Mouse (Mus musculus) frontal cortex, adult 2 months (tissue): Measurements from ENCODE around the gene Tdg. TPM values are rescaled to one million over a fixed set of nuclear protein-coding genes. Genes with fewer than 3 reads are reported as not detected.
"Not testable (repeated sequence)": the region's sequence is repeated elsewhere in the genome, so short reads cannot be mapped to it uniquely, and the experiment has no call there.

Experiments used
- DNase-seq, 2 experiments: peaks; one replicate each; pipeline ENCODE4 v3.0.0; 2022; ENCODE audit warnings: low spot score in 1 of 2; ENCODE audit errors: extremely low spot score in 1 of 2
- polyA plus RNA-seq: library from polyadenylated mRNA; depleted of rRNA; stranded (reverse); fragments of >200 nt; gene quantifications from 2 replicates; pipeline ENCODE4 v1.2.3, GENCODE M21; 2012; rRNA removed

Gene Tdg
- polyA plus RNA-seq, result 59.9 and 61.2 TPM in 2 replicates

- DNase-seq, result peak; percentile 71 to 90
Measured at GRCm38 (mm10) chr10:82629586-82630255, at the start of gene Tdg. TSS of gene Tdg (plus strand) at chr10:82629828.

- DNase-seq, result not testable (repeated sequence)
Measured at GRCm38 (mm10) chr10:82589673-82590072, 40.0 kb upstream of the Tdg start.

GRCm38 (mm10) chr10:82594421-82594820 lies 35.2 kb upstream of the Tdg start:
- not testable (repeated sequence) for DNase-seq

- DNase-seq, result no peak
Measured at GRCm38 (mm10) chr10:82622235-82622634, 7.4 kb upstream of the Tdg start.

- DNase-seq, result peak in 1 of 2 experiments; percentile 89
Measured at GRCm38 (mm10) chr10:82622671-82623552, 6.7 kb upstream of the Tdg start, which contains the start of gene 1190007I07Rik. TSS of gene 1190007I07Rik (minus strand) at chr10:82623228.

- DNase-seq, result not testable (repeated sequence)
Measured at GRCm38 (mm10) chr10:82623553-82623932, 6.1 kb upstream of the Tdg start.

GRCm38 (mm10) chr10:82629111-82629585 lies 480 bp upstream of the Tdg start:
- DNase-seq, result no peak

GRCm38 (mm10) chr10:82630497-82630896 lies 869 bp downstream of the Tdg start:
- no peak for DNase-seq

- no peak for DNase-seq
Measured at GRCm38 (mm10) chr10:82631133-82631532, 1.5 kb downstream of the Tdg start.

- no peak for DNase-seq
Measured at GRCm38 (mm10) chr10:82632496-82633280, 3.1 kb downstream of the Tdg start.

GRCm38 (mm10) chr10:82634348-82634747 lies 4.7 kb downstream of the Tdg start:
- peak in 1 of 2 experiments; percentile 51 for DNase-seq

GRCm38 (mm10) chr10:82636321-82636720 lies 6.7 kb downstream of the Tdg start:
- no peak for DNase-seq

GRCm38 (mm10) chr10:82639032-82639698 lies 9.5 kb downstream of the Tdg start:
- peak in 1 of 2 experiments; percentile 44 for DNase-seq

- DNase-seq, result no peak
Measured at GRCm38 (mm10) chr10:82641481-82641880, 11.9 kb downstream of the Tdg start.

- peak in 1 of 2 experiments; percentile 42 for DNase-seq
Measured at GRCm38 (mm10) chr10:82646083-82646482, 16.5 kb downstream of the Tdg start.

- no peak for DNase-seq
Measured at GRCm38 (mm10) chr10:82647205-82647811, 17.7 kb downstream of the Tdg start.

GRCm38 (mm10) chr10:82651221-82651620 lies 21.6 kb downstream of the Tdg start:
- no peak for DNase-seq

GRCm38 (mm10) chr10:82652625-82653024 lies 23.0 kb downstream of the Tdg start:
- no peak for DNase-seq

GRCm38 (mm10) chr10:82654581-82654980 lies 25.0 kb downstream of the Tdg start:
- no peak for DNase-seq

GRCm38 (mm10) chr10:82661820-82662219 lies 32.2 kb downstream of the Tdg start:
- DNase-seq, result peak; percentile 79 to 87
